Mouse (Mus musculus) kidney, adult 2 months (tissue): ENCODE results near the gene Atp2b2.

Experiments
- CTCF ChIP-seq: fragments of 200-500 bp; conservative IDR thresholded peaks from 2 replicates; pipeline ENCODE4 v1.5.1; 2011; ENCODE audit warnings: low read depth, mild to moderate bottlenecking, control low read depth, low read length, moderate library complexity, mixed read lengths; ENCODE audit not compliant: insufficient read depth, insufficient read length
- POLR2A ChIP-seq: fragments of 200-500 bp; IDR thresholded peaks from one replicate; pipeline ENCODE4 v1.6.1; 2011; ENCODE audit warnings: low read depth, low read length, control low read depth

- TF ChIP-seq CTCF, result no peak
- no peak for TF ChIP-seq POLR2A
Measured at GRCm38 (mm10) chr6:113934692-113935091, 107.7 kb downstream of the Atp2b2 start.
